Mouse (Mus musculus) layer of hippocampus, postnatal 25 days (tissue): ENCODE data around the gene Pccb. TPM values are rescaled to one million over a fixed set of nuclear protein-coding genes. Genes with fewer than 3 reads are reported as not detected.

ENCODE experiments used
- DNase-seq, 2 experiments: peaks; one replicate each; pipeline ENCODE4 v3.0.0; 2022; ENCODE audit warnings: mixed read lengths in 2 of 2, low spot score in 1 of 2; ENCODE audit errors: extremely low spot score in 1 of 2
- total RNA-seq, 2 experiments: library from RNA; stranded (reverse); gene quantifications; 2 replicates each; pipeline ENCODE4 v1.2.3; 2021

The Pccb gene
- total RNA-seq, 2 experiments from 2014 or later, result 44.7 to 45.6 TPM

- no peak for DNase-seq
Measured at GRCm38 (mm10) chr9:100990609-100991008, 44.1 kb downstream of the Pccb start.

- no peak for DNase-seq
Measured at GRCm38 (mm10) chr9:100987850-100988249, 46.8 kb downstream of the Pccb start.

- DNase-seq, result no peak
Measured at GRCm38 (mm10) chr9:100987006-100987405, 47.7 kb downstream of the Pccb start.

GRCm38 (mm10) chr9:100984381-100985310 is 50.1 kb downstream of the Pccb start:
- no peak for DNase-seq

GRCm38 (mm10) chr9:100982786-100983185 is 51.9 kb downstream of the Pccb start:
- DNase-seq, result no peak

GRCm38 (mm10) chr9:100979260-100979659 is 55.4 kb downstream of the Pccb start:
- no peak for DNase-seq

- no peak for DNase-seq
Measured at GRCm38 (mm10) chr9:100978666-100979065, 56.0 kb downstream of the Pccb start.

GRCm38 (mm10) chr9:100969461-100969860 is 65.2 kb downstream of the Pccb start:
- no peak for DNase-seq

- DNase-seq, result no peak
Measured at GRCm38 (mm10) chr9:100964106-100964505, 70.6 kb downstream of the Pccb start.

GRCm38 (mm10) chr9:100963428-100963912 is 71.2 kb downstream of the Pccb start:
- no peak for DNase-seq

GRCm38 (mm10) chr9:100962903-100963427 is 71.7 kb downstream of the Pccb start:
- no peak for DNase-seq

GRCm38 (mm10) chr9:100951481-100951880 is 83.2 kb downstream of the Pccb start:
- no peak for DNase-seq

GRCm38 (mm10) chr9:100944677-100945365 is 89.9 kb downstream of the Pccb start:
- no peak for DNase-seq

- DNase-seq, result no peak
Measured at GRCm38 (mm10) chr9:100942042-100942441, 92.7 kb downstream of the Pccb start.

Other genes starting within 250 kb of the Pccb start
- 10 to 100 TPM; 61.5 to 66.9 TPM for gene Msl2, start 39.2 kb upstream of the Pccb start, total RNA-seq
- 10 to 100 TPM; 26.5 to 26.6 TPM for gene Ppp2r3a, start 216.9 kb upstream of the Pccb start, total RNA-seq